Mouse (Mus musculus) erythroblast, embryonic 14.5 days (primary cell): Measurements from ENCODE around the gene Mthfr.

ENCODE experiments used
- GATA1 ChIP-seq: IDR thresholded peaks from 2 replicates; pipeline ENCODE4 v1.6.1; 2012; ENCODE audit warnings: low read length, inconsistent platforms, mixed read lengths
- TAL1 ChIP-seq: IDR thresholded peaks from 3 replicates; pipeline ENCODE4 v1.6.1; 2012; ENCODE audit warnings: low read length, inconsistent platforms, mixed read lengths

- TF ChIP-seq GATA1 = no peak
- no peak for TF ChIP-seq TAL1
Observed at GRCm38 (mm10) chr4:148040933-148041610, 2.2 kb downstream of the Mthfr start.
